Mouse (Mus musculus): Measurements from ENCODE around the gene Tmem94.

DNA sequence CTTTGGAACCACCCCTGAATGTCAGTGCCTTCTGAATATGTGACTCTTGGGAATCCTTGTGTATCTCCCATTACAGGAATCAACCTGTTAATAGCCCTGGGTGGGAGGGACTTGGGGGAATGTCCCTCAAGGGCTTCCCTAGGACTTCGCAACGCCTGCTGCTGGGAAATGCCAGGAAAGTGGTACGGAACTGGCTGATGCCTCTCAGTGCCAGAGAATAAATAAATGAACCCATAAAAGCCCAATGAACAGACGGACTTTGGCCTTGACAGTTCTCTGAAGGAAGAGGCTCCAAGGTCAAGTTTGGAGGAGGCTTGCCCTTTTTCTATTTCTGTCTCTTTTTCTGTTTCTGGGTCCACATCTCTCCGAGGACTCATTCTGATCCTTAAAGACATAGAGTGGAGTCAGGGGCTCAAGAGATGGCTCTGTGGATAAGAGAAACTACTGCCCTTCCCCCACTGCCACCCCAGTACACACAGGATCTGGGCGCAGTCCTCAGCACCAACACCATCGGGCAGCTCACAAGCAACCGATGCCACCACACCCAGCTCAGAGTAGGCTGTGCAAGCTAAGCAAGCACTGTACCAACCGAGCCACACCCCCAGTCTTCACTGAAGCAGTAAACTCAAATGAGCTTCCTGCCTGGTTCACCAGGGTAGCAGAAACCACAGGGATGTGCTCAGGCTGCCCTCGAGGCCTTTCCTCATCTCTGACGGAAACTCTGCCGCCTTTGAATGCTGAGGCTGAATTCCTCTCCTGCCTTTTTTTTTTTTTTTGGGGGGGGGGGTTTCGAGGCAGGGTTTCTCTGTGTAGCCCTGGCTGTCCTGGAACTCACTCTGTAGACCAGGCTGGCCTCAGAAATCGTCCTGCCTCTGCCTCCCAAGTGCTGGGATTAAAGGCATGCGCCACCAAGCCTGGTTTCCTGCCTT lies 48.6 kb upstream of the Tmem94 start:
- TF ChIP-seq CTCF (IDR thresholded peaks at IDR 0.05; ENCODE audit: low read depth, low read length) (no peak), POLR2A (IDR thresholded peaks at IDR 0.05; ENCODE audit: borderline replicate concordance, low read depth, low read length) (no peak)

All from bone marrow macrophage, adult 2 months (primary cell).